Mouse (Mus musculus) brain, adult 2 months (tissue): ENCODE measurements at regions not wholly inside any gene's neighbourhood (a gene's known extent, or its start where the extent isn't known, plus 50 kb on each side); places are given as distances from the start of the nearest gene placed in this dataset.
A peak's percentile ranks its signal among the peaks of the same experiment; 100 is the strongest.
"Not testable (repeated sequence)": the region's sequence is repeated elsewhere in the genome, so short reads cannot be mapped to it uniquely, and the experiment has no call there.

Source experiments
- DNase-seq: peaks from one replicate; pipeline ENCODE4 v3.0.0; 2011; ENCODE audit warnings: low read depth, low spot score

DNA sequence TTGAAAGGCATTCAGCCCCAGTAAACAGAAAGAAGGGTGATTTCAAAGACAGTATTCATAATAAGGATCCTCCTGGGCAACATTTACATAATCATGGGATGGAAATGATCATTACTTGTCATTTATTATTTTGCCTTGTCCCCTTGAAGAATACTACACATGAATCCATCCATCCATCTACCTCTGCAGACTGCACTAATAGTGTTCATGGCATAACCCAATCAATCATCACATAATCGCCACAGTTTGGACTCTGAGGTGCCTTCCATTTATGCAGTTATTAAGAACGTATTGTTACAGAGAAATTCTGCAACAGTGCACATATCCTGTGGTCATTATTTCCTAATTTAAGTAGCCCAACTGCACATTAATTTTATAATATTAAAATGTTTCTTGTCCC, 1172.0 kb upstream of the Edil3 start:
- DNase-seq = no peak

DNA sequence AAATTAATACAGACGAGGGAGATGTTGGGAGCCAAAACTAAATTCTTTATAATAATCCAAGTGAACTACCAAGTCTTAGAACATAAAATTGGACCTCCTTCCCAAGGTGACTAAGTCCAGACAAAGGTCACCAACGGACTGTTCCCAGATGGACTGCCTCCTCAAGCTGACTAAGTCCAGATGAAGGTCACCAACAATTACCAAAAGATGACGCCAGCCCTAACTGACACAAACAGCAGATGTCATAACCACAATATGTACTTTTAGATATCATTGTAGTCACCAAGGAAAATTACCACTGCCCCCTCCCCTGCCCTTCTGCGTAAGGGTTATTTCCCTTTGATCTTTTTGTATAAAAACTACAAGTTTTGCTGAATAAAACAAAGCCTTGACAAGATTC, 1148.8 kb upstream of the Edil3 start:
- not testable (repeated sequence) for DNase-seq

DNA sequence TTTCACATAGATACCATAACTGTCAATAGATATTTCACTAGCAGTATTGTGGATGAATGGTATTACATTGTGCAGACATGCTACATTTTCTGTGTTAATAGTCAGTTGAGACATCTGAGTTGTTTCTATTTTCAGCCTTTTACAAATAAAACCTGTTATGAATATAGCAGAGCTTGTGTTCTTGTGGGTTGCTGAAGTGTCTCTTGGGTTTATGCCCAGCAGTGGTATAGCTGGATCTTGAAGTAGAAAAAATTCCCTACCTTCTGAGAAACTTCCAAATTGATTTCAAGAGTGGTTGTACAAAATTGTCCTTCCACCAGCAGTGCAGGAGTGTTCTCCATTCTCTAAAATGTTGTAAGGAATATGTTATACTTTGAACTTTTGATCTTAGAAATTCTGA, 1142.4 kb upstream of the Edil3 start:
- DNase-seq = peak; percentile 69
